Mouse (Mus musculus) forebrain, postnatal 0 days (tissue): ENCODE results near the gene Tulp2. TPM values are rescaled to one million over a fixed set of nuclear protein-coding genes. Genes with fewer than 3 reads are reported as not detected.

Source experiments
- ATAC-seq: fragments of 200-750 bp; cut with Nextera tagmentation; 2 replicates; pipeline ENCODE4 v1.8.0; 2017; ENCODE audit warnings: mild to moderate bottlenecking, moderate library complexity
- DNase-seq: peaks from one replicate; pipeline ENCODE4 v3.0.0-alpha.2; 2015
- H3K27ac ChIP-seq: fragments of 300-500 bp; sonication (generic); 2 replicates; pipeline ENCODE4 v1.5.1; 2014; ENCODE audit warnings: low read depth, mild to moderate bottlenecking, antibody characterized with exemption, low read length, moderate library complexity, mixed read lengths
- H3K27me3 ChIP-seq: fragments of 300-500 bp; sonication (generic); 2 replicates; pipeline ENCODE4 v1.6.1; 2014; ENCODE audit warnings: mild to moderate bottlenecking, low read length, mixed read lengths; ENCODE audit not compliant: insufficient read depth
- H3K36me3 ChIP-seq: fragments of 300-500 bp; sonication (generic); 2 replicates; pipeline ENCODE4 v1.6.1; 2014; ENCODE audit warnings: mild to moderate bottlenecking, moderate library complexity; ENCODE audit not compliant: insufficient read depth
- H3K4me1 ChIP-seq: fragments of 300-500 bp; sonication (generic); 2 replicates; pipeline ENCODE4 v1.6.1; 2014; ENCODE audit warnings: antibody characterized with exemption; ENCODE audit not compliant: insufficient read depth
- H3K4me2 ChIP-seq: fragments of 300-500 bp; sonication (generic); 2 replicates; pipeline ENCODE4 v1.6.1; 2014; ENCODE audit warnings: low read depth, mild to moderate bottlenecking, moderate library complexity
- H3K4me3 ChIP-seq: fragments of 300-500 bp; sonication (generic); 2 replicates; pipeline ENCODE4 v1.5.1; 2014; ENCODE audit warnings: low read depth, low read length, mixed read lengths
- H3K9ac ChIP-seq: fragments of 300-500 bp; sonication (generic); 2 replicates; pipeline ENCODE4 v1.6.1; 2014; ENCODE audit warnings: mild to moderate bottlenecking
- H3K9me3 ChIP-seq: fragments of 300-500 bp; sonication (generic); 2 replicates; pipeline ENCODE4 v1.6.1; 2016; ENCODE audit warnings: low read length
- CTCF ChIP-seq: sonication (generic); IDR thresholded peaks from 2 replicates; pipeline ENCODE4 v1.5.1; 2016; ENCODE audit warnings: antibody characterized with exemption, control low read depth, low read depth
- WGBS: fragments of 180-500 bp; shearing (Covaris S2); extraction: QIAGEN DNeasy Blood & Tissue Kit; methylation state at CpG from one replicate; pipeline ENCODE4 v1.1.7; 2014; 5-methylcytosine and 5-hydroxymethylcytosine counted together
- polyA plus RNA-seq: library from polyadenylated mRNA; unstranded; fragments of >200 nt; fragmentation: Nextera tagmentation; extraction: Ambion mirVana; gene quantifications from 2 replicates; pipeline ENCODE4 v1.2.1, GENCODE M21; 2015
- total RNA-seq: library from RNA; depleted of rRNA; stranded (reverse); fragments of >200 nt; gene quantifications from 2 replicates; pipeline ENCODE4 v1.2.3, GENCODE M21; 2014

Tulp2 gene
- total and polyA plus RNA-seq, 2 experiments from 2014 or later, result 0.07 to 0.19 TPM

- no peaks in the 10 kb centered on the region for H3K9me3 ChIP-seq
- no peak overlapping the region for H3K4me2 ChIP-seq
- TF ChIP-seq CTCF, result no peak
- no peaks in the 10 kb centered on the region for H3K27me3 ChIP-seq
- H3K9ac ChIP-seq, result no peak overlapping the region
- no peak overlapping the region for H3K4me3 ChIP-seq
- H3K27ac ChIP-seq, result no peak overlapping the region
- no peaks in the 10 kb centered on the region for H3K36me3 ChIP-seq
- ATAC-seq, result no peak
- 93% methylated on average over 2 of the region's 2 CpGs for WGBS
- no peak for DNase-seq
- no peaks in the 10 kb centered on the region for H3K4me1 ChIP-seq
These were observed 72.3 kb downstream of the Tulp2 start for GRCm38 (mm10) chr7:45553990-45554389.

GRCm38 (mm10) chr7:45554744-45555143 is 73.1 kb downstream of the Tulp2 start, which contains the start of gene Hsd17b14:
Hsd17b14 (plus strand) TSS chr7:45554893.
- no peak for DNase-seq
- 40% methylated on average over 8 of the region's 8 CpGs for WGBS
- Histone ChIP-seq H3K9me3 (no peaks in the 10 kb centered on the region), H3K36me3 (no peaks in the 10 kb centered on the region), H3K9ac (no peak within 1 kb of the TSS), H3K4me3 (no peak within 1 kb of the TSS), H3K27me3 (no peaks in the 10 kb centered on the region), H3K4me1 (no peaks in the 10 kb centered on the region), H3K4me2 (no peak within 1 kb of the TSS), H3K27ac (no peak within 1 kb of the TSS)
- no peak for TF ChIP-seq CTCF
- ATAC-seq, result no peak

- peak; percentile 73 for TF ChIP-seq CTCF
- H3K9me3 ChIP-seq, result no peaks in the 10 kb centered on the region
- 20% methylated on average over 8 of the region's 8 CpGs for WGBS
- no peaks in the 10 kb centered on the region for H3K4me1 ChIP-seq
- H3K36me3 ChIP-seq, result no peaks in the 10 kb centered on the region
- H3K4me3 ChIP-seq, result no peak overlapping the region
- no peak overlapping the region for H3K4me2 ChIP-seq
- no peak overlapping the region for H3K27ac ChIP-seq
- ATAC-seq, result no peak
- no peak overlapping the region for H3K9ac ChIP-seq
- H3K27me3 ChIP-seq, result no peaks in the 10 kb centered on the region
- DNase-seq, result peak; percentile 59
These were observed 74.1 kb downstream of the Tulp2 start for GRCm38 (mm10) chr7:45555787-45556186.

- 60% methylated on average over 6 of the region's 6 CpGs for WGBS
- H3K36me3 ChIP-seq, result no peaks in the 10 kb centered on the region
These were observed 77.2 kb downstream of the Tulp2 start for GRCm38 (mm10) chr7:45558907-45559306.

GRCm38 (mm10) chr7:45560241-45560640 is 78.6 kb downstream of the Tulp2 start:
- TF ChIP-seq CTCF, result no peak
- Histone ChIP-seq H3K4me2 (no peak overlapping the region), H3K36me3 (no peaks in the 10 kb centered on the region), H3K27ac (no peak overlapping the region), H3K4me1 (no peaks in the 10 kb centered on the region), H3K27me3 (no peaks in the 10 kb centered on the region), H3K4me3 (no peak overlapping the region), H3K9ac (no peak overlapping the region), H3K9me3 (no peaks in the 10 kb centered on the region)
- ATAC-seq (no peak), DNase-seq (no peak)
- WGBS, result 88% methylated on average over 7 of the region's 7 CpGs

More at GRCm38 (mm10) chr7:45558907-45559306, 77.2 kb downstream of the Tulp2 start:
- no peaks in the 10 kb centered on the region for H3K9me3 ChIP-seq
- H3K4me2 ChIP-seq, result no peak overlapping the region
- H3K4me1 ChIP-seq, result no peaks in the 10 kb centered on the region
- no peak for TF ChIP-seq CTCF
- H3K9ac ChIP-seq, result no peak overlapping the region
- H3K27me3 ChIP-seq, result no peaks in the 10 kb centered on the region
- no peak overlapping the region for H3K27ac ChIP-seq
- DNase-seq (no peak), ATAC-seq (no peak)
- no peak overlapping the region for H3K4me3 ChIP-seq

- Histone ChIP-seq H3K9ac (no peak overlapping the region), H3K4me2 (no peak overlapping the region), H3K36me3 (no peaks in the 10 kb centered on the region), H3K27ac (no peak overlapping the region), H3K9me3 (no peaks in the 10 kb centered on the region), H3K4me1 (no peaks in the 10 kb centered on the region), H3K27me3 (no peaks in the 10 kb centered on the region), H3K4me3 (no peak overlapping the region)
- ATAC-seq (peak; percentile 85), DNase-seq (peak; percentile 88)
- 24% methylated on average over 17 of the region's 17 CpGs for WGBS
- TF ChIP-seq CTCF, result peak; percentile 93
These were observed 79.4 kb downstream of the Tulp2 start for GRCm38 (mm10) chr7:45560843-45561623.

- H3K27ac ChIP-seq, result no peak overlapping the region
- no peak overlapping the region for H3K9ac ChIP-seq
- no peak for ATAC-seq
- no peak for TF ChIP-seq CTCF
- no peaks in the 10 kb centered on the region for H3K36me3 ChIP-seq
- no peaks in the 10 kb centered on the region for H3K4me1 ChIP-seq
- no peak for DNase-seq
- no peak overlapping the region for H3K4me3 ChIP-seq
- H3K4me2 ChIP-seq, result no peak overlapping the region
- H3K27me3 ChIP-seq, result no peaks in the 10 kb centered on the region
- WGBS, result 60% methylated on average over 12 of the region's 12 CpGs
- H3K9me3 ChIP-seq, result no peaks in the 10 kb centered on the region
These were observed 80.2 kb downstream of the Tulp2 start for GRCm38 (mm10) chr7:45561624-45562520.
